Mouse (Mus musculus) B cell, adult 2 months (primary cell): ENCODE measurements at regions not wholly inside any gene's neighbourhood (a gene's known extent, or its start where the extent isn't known, plus 50 kb on each side); places are given as distances from the start of the nearest gene placed in this dataset.
"Not testable (repeated sequence)": the region's sequence is repeated elsewhere in the genome, so short reads cannot be mapped to it uniquely, and the experiment has no call there.

ENCODE experiments used
- DNase-seq, 2 experiments: peaks; one replicate each; pipeline ENCODE4 v3.0.0; 2022

DNA sequence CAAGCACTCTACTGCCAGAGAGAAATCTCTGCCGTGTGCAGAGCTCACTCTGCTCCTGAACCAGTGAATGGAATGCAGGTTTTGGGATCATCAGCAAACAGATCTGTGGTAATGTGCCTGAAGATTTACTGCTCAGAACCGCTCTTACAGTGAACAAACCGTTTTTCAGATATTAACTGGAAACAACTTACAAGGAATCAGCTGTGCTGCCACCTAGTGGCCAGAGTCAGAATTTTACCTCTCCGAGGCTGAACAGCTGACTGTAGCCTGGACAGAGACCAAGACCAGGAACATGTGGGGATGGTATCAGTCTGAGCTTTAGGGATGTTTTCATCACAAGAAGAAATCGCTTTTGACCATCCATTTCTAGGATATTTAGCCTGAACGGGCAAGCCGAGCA, 65.3 kb downstream of the Gm15023 start:
- DNase-seq = peak; percentile 19 to 43

DNA sequence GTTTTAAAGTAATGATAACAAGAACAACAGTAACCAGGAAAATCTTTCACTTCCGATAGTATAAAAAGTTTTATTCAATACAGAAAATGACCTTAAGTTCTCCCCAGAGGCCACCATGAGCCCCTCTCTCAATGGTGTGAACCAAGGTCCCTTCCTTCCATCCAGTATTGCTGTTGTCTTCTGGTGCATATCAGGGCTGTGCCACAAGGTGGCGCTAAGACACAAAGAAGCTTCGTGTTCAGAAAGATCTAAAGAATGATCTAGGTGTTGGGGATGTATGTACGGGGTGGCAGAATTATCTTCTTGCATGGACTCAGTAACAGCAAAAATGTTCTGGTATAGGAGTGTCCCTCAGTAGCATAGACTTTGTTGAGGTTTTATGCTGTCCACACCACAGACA, 66.6 kb downstream of the Gm15023 start:
- peak; percentile 16 to 46 for DNase-seq

DNA sequence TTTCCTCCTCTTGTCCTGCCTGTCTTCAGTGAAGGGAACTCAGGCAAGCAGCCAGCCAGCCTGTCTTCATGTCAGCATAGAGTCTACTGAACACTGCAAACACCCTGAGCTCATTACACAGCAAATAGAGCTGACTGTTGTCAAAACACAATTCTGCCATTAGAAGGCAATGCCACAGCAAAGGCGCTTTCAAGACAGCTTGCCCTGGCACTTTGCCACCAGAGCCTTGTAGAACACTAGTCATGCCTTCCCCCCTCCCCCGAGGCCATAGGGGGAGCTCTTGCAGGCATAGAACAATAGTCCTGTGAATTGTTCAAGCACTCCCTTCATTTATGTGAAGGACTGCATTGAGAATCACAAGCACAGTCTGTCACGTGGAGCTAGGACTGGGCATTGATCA, 75.8 kb downstream of the Gm15023 start:
- no peak for DNase-seq

DNA sequence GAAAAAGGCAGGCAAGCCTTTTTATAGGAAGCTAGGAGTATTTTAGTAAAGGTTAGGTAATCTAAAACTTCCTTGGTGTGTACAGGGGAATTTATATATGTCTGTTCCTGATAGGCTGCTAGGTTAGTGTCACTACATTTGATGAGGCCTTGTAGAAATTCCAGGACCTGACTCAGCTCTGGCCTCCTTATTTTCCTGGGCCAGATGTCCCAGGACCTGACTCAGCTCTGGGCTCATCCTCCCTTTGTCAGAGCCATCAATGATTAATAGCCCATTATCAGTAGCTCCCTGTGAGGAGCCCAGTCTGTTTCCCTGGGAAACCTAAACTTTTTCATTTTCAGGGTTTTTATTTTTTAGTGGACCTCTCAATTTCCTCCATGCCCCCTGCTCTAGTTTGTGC, 79.3 kb downstream of the Gm15023 start:
- no peak for DNase-seq

DNA sequence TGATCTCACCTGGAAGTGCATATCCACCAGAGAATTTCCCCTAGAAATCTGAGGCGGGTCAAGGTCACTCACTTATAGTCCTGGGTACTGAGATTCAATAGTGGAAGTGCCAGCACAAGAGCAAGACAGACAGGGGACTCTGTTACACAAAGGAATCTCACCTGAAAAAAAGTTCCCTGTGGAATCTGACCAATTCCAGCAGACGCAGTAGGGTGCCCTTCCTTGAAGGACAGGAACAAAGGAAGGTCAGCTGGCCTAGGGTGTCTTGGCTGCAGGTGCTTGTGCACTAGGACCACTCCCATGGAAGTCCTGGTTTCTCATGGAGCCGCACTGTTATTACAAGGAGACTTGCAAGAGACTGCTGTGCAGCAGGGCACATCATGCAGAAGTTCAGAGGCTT, 81.2 kb downstream of the Gm15023 start:
- no peak for DNase-seq

DNA sequence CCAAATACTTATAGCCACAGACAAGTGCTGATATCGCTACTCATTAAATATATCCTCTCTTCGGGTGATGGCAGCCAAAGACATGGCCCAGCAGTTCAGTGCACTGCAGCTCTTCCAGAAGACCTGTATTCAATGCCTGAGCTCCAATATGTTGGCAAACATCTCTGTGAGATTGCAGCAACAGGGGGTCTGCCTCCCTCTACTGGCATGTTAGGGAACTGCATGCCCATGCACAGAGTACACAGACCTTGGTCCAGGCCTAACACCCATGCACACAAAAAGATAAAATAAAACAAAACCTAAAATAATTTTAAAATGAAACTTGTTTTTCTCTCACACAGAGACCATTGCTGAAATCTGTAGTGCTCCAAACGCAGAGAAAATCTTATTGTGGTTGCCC, 82.1 kb upstream of the Zmat1 start:
- peak; percentile 57 to 64 for DNase-seq

DNA sequence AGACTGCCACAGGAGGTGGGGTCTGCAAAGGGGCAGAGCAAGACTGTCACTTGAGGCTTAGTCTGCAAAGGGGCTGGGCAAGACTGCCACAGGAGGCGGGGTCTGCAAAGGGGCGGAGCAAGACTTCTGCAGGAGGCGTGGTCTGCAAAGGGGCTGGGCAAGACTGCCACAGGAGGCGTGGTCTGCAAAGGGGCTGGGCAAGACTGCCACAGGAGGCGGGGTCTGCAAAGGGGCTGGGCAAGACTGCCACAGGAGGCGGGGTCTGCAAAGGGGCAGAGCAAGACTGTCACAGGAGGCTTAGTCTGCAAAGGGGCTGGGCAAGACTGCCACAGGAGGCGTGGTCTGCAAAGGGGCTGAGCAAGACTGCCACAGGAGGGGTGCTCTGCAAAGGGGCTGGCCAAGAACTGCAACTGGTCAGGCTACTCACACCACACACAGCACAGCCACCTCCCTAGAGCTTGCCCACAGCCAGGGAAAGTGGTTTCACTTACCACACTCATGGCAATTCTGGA, 78.1 kb upstream of the Zmat1 start:
- peak in 1 of 2 experiments; percentile 33 for DNase-seq

DNA sequence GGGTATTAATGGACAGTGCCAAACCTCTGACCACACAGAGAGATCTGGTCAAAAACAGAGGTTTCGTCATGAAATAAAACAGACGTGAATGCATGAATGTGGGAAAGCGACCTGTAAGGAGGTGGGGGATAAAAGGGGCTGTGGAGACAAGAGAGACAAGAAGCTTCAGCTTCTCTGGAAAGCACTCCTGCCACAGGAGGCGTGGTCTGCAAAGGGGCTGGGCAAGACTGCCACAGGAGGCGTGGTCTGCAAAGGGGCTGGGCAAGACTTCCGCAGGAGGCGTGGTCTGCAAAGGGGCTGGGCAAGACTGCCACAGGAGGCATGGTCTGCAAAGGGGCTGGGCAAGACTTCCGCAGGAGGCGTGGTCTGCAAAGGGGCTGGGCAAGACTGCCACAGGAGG, 77.6 kb upstream of the Zmat1 start:
- peak in 1 of 2 experiments; percentile 7 for DNase-seq

DNA sequence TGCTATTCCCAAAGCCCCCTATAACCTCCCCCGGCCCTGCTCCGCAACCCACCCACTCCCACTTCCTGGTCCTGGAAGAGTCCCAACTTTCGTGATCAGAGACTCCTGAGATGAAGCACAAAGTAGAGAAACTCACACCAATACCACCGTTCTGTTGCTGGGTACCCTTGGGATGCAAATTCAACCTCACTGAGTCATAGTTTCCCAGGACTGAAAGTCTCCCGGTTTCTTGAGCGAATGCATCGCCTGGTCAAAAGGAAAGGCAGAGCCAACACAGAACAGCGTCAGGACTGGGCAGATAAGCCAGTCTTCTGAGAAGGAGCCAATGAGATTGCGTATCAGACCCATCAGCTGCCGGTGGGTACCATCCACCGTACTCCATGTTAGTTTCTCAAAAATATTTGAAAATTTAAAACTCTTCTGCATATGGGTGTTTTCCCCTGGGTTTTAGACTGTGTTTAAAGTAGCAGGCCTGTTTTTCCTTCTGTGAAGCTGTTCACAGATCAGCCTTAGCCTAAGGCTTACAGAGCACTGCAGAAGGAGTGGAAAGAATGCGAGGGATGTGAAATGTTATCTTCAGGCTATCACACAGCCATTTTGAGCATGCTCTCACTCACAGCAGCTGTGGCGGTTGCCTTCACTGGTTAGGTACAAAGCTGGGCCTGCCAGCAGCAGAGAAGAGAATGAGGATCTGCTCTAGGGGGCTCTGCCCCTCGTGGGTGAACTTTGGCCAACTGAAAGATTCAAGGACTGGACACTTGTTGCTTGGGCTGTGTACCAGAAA, 77.0 kb upstream of the Zmat1 start:
- DNase-seq = not testable (repeated sequence)

DNA sequence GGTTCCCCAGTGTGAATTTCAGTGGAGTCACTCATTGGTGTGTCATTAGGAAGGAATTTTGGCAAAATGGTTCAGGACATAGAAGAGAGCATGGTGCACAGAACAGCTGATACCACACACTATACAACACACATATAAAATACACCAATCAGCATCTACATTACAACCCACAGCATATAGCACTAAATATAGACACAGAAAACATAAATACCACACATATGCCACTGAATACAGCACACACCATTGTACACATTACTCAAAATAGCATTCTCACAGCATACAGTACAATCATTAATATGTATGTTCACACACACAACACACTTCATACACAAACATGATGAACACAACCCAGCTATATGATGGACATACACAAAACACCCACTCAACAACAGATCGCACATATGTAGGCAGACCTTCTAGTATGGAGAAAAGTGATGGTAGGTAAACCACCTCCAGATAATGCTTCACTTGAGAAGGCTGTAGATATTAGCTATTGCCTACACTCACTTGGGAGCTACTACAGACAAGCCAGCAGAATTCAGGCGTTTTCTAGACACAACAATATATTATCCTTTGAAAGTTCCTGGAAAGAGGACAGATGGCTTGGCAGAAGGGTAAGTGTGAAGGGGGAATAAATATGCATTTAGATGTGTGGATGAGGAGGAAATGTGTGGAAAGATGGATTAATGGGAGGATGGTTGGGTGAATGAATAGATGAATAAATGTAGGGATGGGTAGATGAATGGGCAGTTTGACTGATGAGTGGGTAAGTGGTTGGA, 71.6 kb upstream of the Zmat1 start:
- DNase-seq = no peak

DNA sequence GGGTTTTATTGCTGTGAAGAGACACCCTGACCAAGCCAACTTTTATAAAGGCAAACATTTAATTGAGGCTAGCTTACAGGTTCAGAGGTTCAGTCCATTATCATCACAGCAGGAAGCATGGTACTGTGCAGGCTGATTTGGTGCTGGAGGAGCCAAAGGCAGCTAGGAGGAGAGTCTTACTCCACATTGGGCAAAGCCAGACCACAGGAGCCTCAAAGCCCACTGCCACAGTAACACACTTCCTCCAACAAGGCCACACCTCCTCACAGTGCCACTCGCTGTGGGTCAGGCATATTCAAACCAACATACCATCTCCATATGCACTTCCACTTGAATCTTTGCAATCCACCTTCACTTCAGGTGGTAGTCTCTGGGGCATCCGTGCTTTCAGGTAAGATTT, 70.4 kb upstream of the Zmat1 start:
- DNase-seq = no peak

DNA sequence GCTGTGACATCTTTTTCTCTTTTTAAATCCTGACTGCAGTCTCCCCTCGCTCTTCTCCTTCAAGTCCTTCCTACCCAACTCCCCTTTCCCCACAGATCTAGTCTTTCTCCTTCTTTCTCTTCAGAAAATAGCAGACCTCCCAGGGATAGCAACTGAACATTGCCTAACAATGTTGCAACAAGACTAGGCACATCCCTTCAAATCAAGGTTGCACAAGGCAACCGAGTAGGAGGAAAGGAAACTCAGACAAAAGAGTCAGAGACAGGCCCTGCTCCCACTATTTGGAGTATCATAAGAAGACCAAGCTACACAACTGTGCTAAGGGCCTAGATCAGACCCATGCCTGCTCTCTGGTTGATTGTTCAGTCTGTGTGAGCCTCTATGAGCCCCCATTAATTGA, 66.9 kb upstream of the Zmat1 start:
- DNase-seq = no peak

DNA sequence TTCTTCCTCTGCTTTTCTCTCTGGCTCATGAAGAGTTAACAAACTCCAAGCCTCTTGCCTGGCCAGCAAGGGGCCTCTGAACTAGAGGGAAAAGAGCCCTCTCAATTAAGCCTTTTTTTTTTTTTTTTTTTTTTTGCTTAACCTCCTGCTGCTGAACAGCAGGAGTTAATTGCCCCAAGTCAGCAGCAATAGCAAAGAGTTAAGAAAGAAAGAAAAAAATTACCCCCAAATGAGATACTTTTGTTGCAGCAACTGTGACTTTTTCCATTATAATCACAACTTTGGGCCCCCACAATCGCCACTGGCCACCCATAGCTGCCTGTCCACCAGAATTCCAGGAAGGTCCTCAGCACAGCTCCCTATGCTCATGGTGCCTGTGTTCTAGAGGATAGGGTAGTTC, 60.4 kb upstream of the Zmat1 start:
- DNase-seq = no peak

DNA sequence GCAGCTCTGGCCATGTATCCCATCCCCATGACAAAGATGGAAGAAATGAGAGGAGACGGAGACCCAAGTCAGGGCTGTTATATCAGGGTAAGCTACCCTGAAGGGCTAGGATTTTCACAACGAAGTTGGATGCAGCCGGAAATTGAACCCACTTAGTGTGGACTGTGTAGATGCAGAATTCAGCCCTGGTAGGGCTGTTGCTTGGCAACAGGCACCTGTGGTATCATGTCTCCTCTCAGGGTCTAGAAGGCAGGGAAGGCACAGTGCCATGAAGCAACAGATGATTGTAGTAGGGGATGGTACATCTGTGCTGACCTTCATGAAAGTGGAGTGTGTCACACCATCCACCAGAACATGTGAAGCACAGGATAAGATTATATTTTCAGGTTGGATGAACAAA, 51.2 kb upstream of the Zmat1 start:
- no peak for DNase-seq

DNA sequence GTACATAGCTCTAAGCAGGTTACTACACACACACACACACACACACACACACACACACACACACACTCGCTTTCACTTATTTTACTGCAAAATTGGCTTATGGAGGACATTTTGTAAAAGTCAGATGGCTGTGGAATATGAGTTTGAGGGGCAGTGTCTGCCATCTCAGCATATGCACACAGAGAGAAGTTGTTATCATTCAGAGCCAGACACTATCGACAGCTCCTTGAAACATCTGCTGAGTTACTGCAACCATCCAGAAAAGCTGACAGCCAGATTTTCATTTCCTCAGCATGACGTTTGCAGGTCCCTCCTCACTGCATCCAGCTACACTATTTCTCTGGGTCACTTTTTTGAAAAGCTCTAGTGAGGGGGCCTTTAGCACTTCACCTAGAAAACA, 49.9 kb upstream of the Zmat1 start:
- no peak for DNase-seq
